Mouse (Mus musculus) ES-E14 (cell line): Measurements from ENCODE around the gene Ostm1.

Source experiments
- CHD2 ChIP-seq: IDR thresholded peaks from 2 replicates; pipeline ENCODE4 v1.6.1; 2014; ENCODE audit warnings: mild to moderate bottlenecking, low read depth, low read length, inconsistent platforms
- ZC3H11A ChIP-seq: IDR thresholded peaks from 2 replicates; pipeline ENCODE4 v1.6.1; 2012; ENCODE audit warnings: low read depth, mild to moderate bottlenecking, inconsistent platforms, low read length, borderline replicate concordance

GRCm38 (mm10) chr10:42591993-42592686 lies 8.5 kb downstream of the Ostm1 start:
- TF ChIP-seq CHD2 (no peak), ZC3H11A (no peak)
